Mouse (Mus musculus) cerebellum, adult 11-12 months (tissue): ENCODE data around the gene Btnl9.
"Not testable (repeated sequence)": the region's sequence is repeated elsewhere in the genome, so short reads cannot be mapped to it uniquely, and the experiment has no call there.

Source experiments
- DNase-seq: peaks from one replicate; pipeline ENCODE4 v3.0.0; 2022

The Btnl9 gene

GRCm38 (mm10) chr11:49186955-49187488 lies at the start of gene Btnl9:
Btnl9 (minus strand) TSS chr11:49187159.
- no peak for DNase-seq

- DNase-seq, result no peak
Observed at GRCm38 (mm10) chr11:49235459-49236207, 48.7 kb upstream of the Btnl9 start.

GRCm38 (mm10) chr11:49232781-49233180 lies 45.8 kb upstream of the Btnl9 start:
- DNase-seq, result no peak

DNA sequence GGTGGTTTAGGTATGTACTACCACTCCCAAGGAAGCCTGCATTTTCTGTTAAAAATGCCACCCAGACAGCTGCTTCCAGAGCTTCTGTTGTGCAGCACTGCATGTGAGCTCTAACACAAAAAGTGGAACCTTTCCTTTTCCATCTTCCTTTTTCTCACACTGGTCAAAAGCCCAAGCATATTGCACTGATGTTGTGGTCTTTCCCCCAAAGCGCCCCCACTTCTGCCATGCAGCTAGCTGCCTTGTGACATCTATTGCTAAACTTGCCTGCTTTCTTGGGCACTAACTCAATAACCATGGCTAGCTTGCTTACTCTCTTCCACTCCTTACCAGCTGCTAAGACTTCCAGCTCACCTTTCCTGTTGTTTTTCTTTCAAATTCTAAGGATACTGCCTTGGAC lies 37.5 kb upstream of the Btnl9 start:
- no peak for DNase-seq

DNA sequence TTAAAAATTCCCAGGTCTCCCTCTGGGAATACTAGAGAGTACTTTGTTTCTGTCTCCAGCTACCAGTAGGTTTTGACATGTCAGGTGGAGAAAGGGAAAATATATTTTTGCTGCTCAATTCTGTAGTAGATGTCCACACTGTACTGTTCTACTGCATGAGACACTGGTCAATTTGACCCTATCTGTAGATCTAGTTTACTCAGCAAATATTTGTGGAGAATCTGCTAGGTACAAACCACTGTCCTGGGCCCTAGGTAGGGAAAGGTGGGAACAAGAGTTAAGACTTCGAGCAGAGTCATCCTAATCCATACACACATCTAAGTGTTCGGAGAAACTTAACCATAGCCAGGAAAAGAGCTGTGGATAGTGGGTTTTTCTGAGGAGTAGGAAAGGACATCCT lies 32.3 kb upstream of the Btnl9 start:
- no peak for DNase-seq

GRCm38 (mm10) chr11:49213505-49213904 lies 26.5 kb upstream of the Btnl9 start:
- no peak for DNase-seq

- no peak for DNase-seq
Observed at GRCm38 (mm10) chr11:49212577-49212976, 25.6 kb upstream of the Btnl9 start.

DNA sequence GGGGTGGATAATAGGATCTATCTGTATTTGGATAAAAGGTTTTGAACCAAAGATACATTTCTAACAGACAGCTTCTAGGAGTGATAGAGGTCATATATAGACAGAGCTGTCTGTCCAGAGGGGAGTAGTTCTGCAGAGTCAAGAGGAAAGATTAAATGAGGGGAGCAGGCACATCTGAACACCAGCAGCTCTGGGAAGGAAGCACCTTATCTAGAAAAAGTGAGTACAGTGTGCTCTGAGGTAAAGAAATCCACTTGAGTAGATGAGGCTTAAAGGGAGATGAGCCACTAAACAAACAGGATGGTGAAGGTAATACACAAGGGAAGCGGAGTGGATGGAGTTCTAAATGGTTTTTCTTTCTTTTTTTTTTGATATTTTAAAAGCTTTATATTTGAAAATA lies 20.5 kb upstream of the Btnl9 start:
- DNase-seq, result no peak

DNA sequence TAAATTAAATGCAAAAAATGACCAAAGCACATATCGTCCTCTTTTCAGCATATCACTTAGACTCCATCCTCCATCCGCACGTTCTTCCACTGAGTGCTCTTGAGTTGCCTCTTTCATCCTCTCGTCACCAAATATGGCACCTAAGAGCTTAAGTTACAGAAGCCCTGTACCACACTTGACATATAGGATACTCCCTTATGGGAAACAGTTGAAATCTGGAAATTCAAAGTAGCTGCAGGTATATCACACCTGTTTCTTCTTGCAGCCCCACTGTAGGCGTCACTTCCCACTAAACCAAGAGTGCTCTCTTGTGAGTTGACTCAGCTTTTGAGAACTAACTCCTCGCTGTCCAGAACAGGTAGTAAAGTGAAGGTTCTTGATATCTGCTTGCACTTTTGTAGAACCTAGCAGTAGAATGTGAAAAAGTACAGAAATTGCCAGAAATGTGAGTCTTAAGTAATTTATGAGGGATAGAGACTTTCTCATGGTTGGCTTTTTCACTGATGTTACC lies 18.2 kb upstream of the Btnl9 start:
- DNase-seq, result no peak

GRCm38 (mm10) chr11:49203771-49204497 lies 17.0 kb upstream of the Btnl9 start:
- DNase-seq, result no peak

- peak; percentile 91 for DNase-seq
Observed at GRCm38 (mm10) chr11:49203129-49203768, 16.3 kb upstream of the Btnl9 start, which contains the start of gene Zfp62. Zfp62 (plus strand) TSS chr11:49203292.

GRCm38 (mm10) chr11:49202523-49203061 lies 15.6 kb upstream of the Btnl9 start:
- peak; percentile 29 for DNase-seq

DNA sequence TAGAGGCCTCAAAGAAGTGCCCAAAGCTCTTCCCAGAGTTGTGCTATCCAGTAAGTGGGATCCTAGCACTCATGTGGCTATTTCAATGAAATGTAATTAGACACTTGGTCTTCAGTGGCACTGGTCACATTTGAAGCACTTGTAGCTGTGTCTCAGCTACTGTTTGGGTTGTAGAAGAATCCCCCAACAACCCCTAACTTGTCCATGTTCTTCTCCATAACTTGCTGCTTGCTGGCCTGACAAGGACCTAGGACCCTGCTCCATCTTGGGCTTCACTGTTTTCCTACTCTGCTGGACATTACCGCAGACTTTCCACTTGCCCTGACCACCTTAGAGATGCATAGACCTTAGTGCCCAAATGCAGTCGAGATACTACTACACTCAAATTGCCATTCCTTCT lies 15.1 kb upstream of the Btnl9 start:
- no peak for DNase-seq

DNA sequence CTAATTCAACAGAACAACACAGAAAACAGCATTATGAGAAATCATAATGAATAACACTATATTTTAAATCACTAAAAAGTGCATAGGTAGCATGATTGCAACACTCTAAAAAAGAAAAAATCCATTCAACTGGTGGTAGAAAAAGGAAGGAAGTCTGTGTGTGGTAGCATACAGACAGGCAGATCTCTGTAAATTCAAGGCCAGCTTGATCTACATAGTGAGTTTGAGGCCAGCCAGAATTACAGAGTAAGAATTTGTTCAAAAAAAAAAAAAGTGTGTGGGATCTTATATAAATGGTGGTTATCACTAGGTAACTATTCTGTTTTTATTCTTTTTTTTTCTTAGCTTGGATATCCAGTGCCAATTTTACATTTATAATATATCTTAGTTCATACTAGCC lies 14.2 kb upstream of the Btnl9 start:
- DNase-seq, result no peak

- DNase-seq, result no peak
Observed at GRCm38 (mm10) chr11:49200666-49201065, 13.7 kb upstream of the Btnl9 start.

GRCm38 (mm10) chr11:49195819-49196322 lies 8.9 kb upstream of the Btnl9 start:
- no peak for DNase-seq

DNA sequence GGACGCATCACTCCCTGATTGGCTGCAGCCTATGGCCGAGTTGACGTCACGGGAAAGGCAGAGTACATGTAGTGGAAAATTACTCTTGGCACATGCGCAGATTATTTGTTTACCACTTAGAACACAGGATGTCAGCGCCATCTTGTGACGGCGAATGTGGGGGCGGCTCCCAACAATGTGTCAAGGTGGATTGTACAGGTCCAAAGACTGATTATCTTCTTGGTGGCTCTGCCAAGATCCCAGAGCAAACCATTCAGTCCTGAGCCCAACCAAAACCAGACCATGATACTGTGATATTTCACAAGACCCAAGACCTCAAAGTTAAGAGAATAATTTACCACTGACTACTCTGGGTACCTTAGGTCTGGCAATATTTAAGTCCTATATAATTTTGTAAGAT lies 7.8 kb upstream of the Btnl9 start:
- DNase-seq, result not testable (repeated sequence)

GRCm38 (mm10) chr11:49191083-49191482 lies 4.1 kb upstream of the Btnl9 start:
- DNase-seq, result no peak

GRCm38 (mm10) chr11:49189737-49190136 lies 2.8 kb upstream of the Btnl9 start:
- peak; percentile 19 for DNase-seq

GRCm38 (mm10) chr11:49187701-49188100 lies 742 bp upstream of the Btnl9 start:
- DNase-seq, result no peak

GRCm38 (mm10) chr11:49186452-49186851 lies 507 bp downstream of the Btnl9 start:
- no peak for DNase-seq

DNA sequence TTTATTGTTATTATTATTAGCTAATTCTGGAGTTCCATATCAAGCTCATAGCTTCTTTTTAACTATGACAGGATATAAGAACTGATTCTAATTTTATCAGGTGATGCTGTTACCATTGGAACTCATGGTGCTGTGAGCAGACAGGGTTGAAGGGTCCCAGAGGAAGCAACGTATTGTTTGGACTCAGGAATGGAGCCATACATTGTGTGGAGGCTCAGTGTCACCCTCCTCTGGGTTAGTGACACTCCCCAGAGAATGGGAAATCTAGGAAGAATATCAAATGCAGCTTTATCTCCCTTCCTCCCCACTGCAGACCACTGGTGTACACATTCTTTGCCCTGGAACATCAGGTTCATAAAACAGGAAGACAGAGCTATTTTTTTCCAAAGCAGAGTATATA lies 3.8 kb downstream of the Btnl9 start:
- no peak for DNase-seq
